Mouse (Mus musculus): ENCODE data around the gene Ptprj. TPM values are rescaled to one million over a fixed set of nuclear protein-coding genes. Genes with fewer than 3 reads are reported as not detected.

The Ptprj gene
- polyA plus RNA-seq, 1 experiment from 2014 or later, result 2.9 TPM

GRCm38 (mm10) chr2:90559015-90559687 lies 21.3 kb downstream of the Ptprj start:
- WGBS, result 81% methylated on average over 2 of the region's 2 CpGs
- ATAC-seq (ENCODE audit: low FRiP score), result no peak

GRCm38 (mm10) chr2:90558361-90558760 lies 22.1 kb downstream of the Ptprj start:
- Histone ChIP-seq H3K4me2 (replicated peaks; ENCODE audit: low read depth, low read length) (no peak overlapping the region), H3K4me3 (ENCODE audit: low read depth, low read length) (no peak overlapping the region), H3K9ac (ENCODE audit: low read depth, low read length) (no peak overlapping the region), H3K27ac (ENCODE audit: low read depth, low read length) (no peak overlapping the region), H3K36me3 (ENCODE audit: control insufficient read depth, insufficient read depth, low read length) (no peaks in the 10 kb centered on the region), H3K4me1 (replicated peaks; ENCODE audit: control insufficient read depth, insufficient read depth, low read length) (no peaks in the 10 kb centered on the region), H3K27me3 (ENCODE audit: control insufficient read depth, insufficient read depth, low read length) (no peaks in the 10 kb centered on the region), H3K9me3 (ENCODE audit: control insufficient read depth, low read length) (no peaks in the 10 kb centered on the region)
- 85% methylated on average over 11 of the region's 11 CpGs for WGBS
- no peak for DNase-seq (ENCODE audit: low spot score)
- no peak for ATAC-seq (ENCODE audit: low FRiP score)

More at GRCm38 (mm10) chr2:90559015-90559687, 21.3 kb downstream of the Ptprj start:
- no peak overlapping the region for H3K27ac ChIP-seq (ENCODE audit: low read depth, low read length)
- H3K9ac ChIP-seq (ENCODE audit: low read depth, low read length), result no peak overlapping the region
- no peaks in the 10 kb centered on the region for H3K36me3 ChIP-seq (ENCODE audit: control insufficient read depth, insufficient read depth, low read length)
- H3K4me1 ChIP-seq (replicated peaks; ENCODE audit: control insufficient read depth, insufficient read depth, low read length), result no peaks in the 10 kb centered on the region
- no peak overlapping the region for H3K4me3 ChIP-seq (ENCODE audit: low read depth, low read length)
- no peaks in the 10 kb centered on the region for H3K9me3 ChIP-seq (ENCODE audit: control insufficient read depth, low read length)
- no peak for DNase-seq (ENCODE audit: low spot score)
- no peaks in the 10 kb centered on the region for H3K27me3 ChIP-seq (ENCODE audit: control insufficient read depth, insufficient read depth, low read length)
- H3K4me2 ChIP-seq (replicated peaks; ENCODE audit: low read depth, low read length), result no peak overlapping the region

- H3K36me3 ChIP-seq (ENCODE audit: control insufficient read depth, insufficient read depth, low read length), result no peaks in the 10 kb centered on the region
- H3K9me3 ChIP-seq (ENCODE audit: control insufficient read depth, low read length), result no peaks in the 10 kb centered on the region
- ATAC-seq (ENCODE audit: low FRiP score) (no peak), DNase-seq (ENCODE audit: low spot score) (no peak)
- H3K27ac ChIP-seq (ENCODE audit: low read depth, low read length), result no peak overlapping the region
- H3K9ac ChIP-seq (ENCODE audit: low read depth, low read length), result no peak overlapping the region
- no peaks in the 10 kb centered on the region for H3K27me3 ChIP-seq (ENCODE audit: control insufficient read depth, insufficient read depth, low read length)
- no peaks in the 10 kb centered on the region for H3K4me1 ChIP-seq (replicated peaks; ENCODE audit: control insufficient read depth, insufficient read depth, low read length)
- H3K4me3 ChIP-seq (ENCODE audit: low read depth, low read length), result no peak overlapping the region
- 87% methylated on average over 3 of the region's 3 CpGs for WGBS
- no peak overlapping the region for H3K4me2 ChIP-seq (replicated peaks; ENCODE audit: low read depth, low read length)
Observed at GRCm38 (mm10) chr2:90557913-90558312, 22.5 kb downstream of the Ptprj start.

- 73% methylated on average over 5 of the region's 5 CpGs for WGBS
- ATAC-seq (ENCODE audit: low FRiP score) (no peak), DNase-seq (ENCODE audit: low spot score) (no peak)
- Histone ChIP-seq H3K4me1 (replicated peaks; ENCODE audit: control insufficient read depth, insufficient read depth, low read length) (no peaks in the 10 kb centered on the region), H3K36me3 (ENCODE audit: control insufficient read depth, insufficient read depth, low read length) (no peaks in the 10 kb centered on the region), H3K9me3 (ENCODE audit: control insufficient read depth, low read length) (no peaks in the 10 kb centered on the region), H3K27ac (ENCODE audit: low read depth, low read length) (no peak overlapping the region), H3K4me2 (replicated peaks; ENCODE audit: low read depth, low read length) (no peak overlapping the region), H3K9ac (ENCODE audit: low read depth, low read length) (no peak overlapping the region), H3K4me3 (ENCODE audit: low read depth, low read length) (no peak overlapping the region), H3K27me3 (ENCODE audit: control insufficient read depth, insufficient read depth, low read length) (no peaks in the 10 kb centered on the region)
Observed at GRCm38 (mm10) chr2:90555744-90556143, 24.7 kb downstream of the Ptprj start.

- no peak for ATAC-seq (ENCODE audit: low FRiP score)
- DNase-seq (ENCODE audit: low spot score), result no peak
- H3K4me1 ChIP-seq (replicated peaks; ENCODE audit: control insufficient read depth, insufficient read depth, low read length), result no peaks in the 10 kb centered on the region
- H3K9ac ChIP-seq (ENCODE audit: low read depth, low read length), result no peak overlapping the region
- no peaks in the 10 kb centered on the region for H3K9me3 ChIP-seq (ENCODE audit: control insufficient read depth, low read length)
- no peak overlapping the region for H3K27ac ChIP-seq (ENCODE audit: low read depth, low read length)
- H3K36me3 ChIP-seq (ENCODE audit: control insufficient read depth, insufficient read depth, low read length), result no peaks in the 10 kb centered on the region
- no peak overlapping the region for H3K4me3 ChIP-seq (ENCODE audit: low read depth, low read length)
- no peak overlapping the region for H3K4me2 ChIP-seq (replicated peaks; ENCODE audit: low read depth, low read length)
- 87% methylated on average over 4 of the region's 4 CpGs for WGBS
- no peaks in the 10 kb centered on the region for H3K27me3 ChIP-seq (ENCODE audit: control insufficient read depth, insufficient read depth, low read length)
Observed at GRCm38 (mm10) chr2:90554806-90555205, 25.6 kb downstream of the Ptprj start.

- Histone ChIP-seq H3K9me3 (ENCODE audit: control insufficient read depth, low read length) (no peaks in the 10 kb centered on the region), H3K4me1 (replicated peaks; ENCODE audit: control insufficient read depth, insufficient read depth, low read length) (no peaks in the 10 kb centered on the region), H3K36me3 (ENCODE audit: control insufficient read depth, insufficient read depth, low read length) (no peaks in the 10 kb centered on the region), H3K27me3 (ENCODE audit: control insufficient read depth, insufficient read depth, low read length) (no peaks in the 10 kb centered on the region), H3K27ac (ENCODE audit: low read depth, low read length) (no peak overlapping the region), H3K4me2 (replicated peaks; ENCODE audit: low read depth, low read length) (no peak overlapping the region), H3K9ac (ENCODE audit: low read depth, low read length) (no peak overlapping the region), H3K4me3 (ENCODE audit: low read depth, low read length) (no peak overlapping the region)
- ATAC-seq (ENCODE audit: low FRiP score) (no peak), DNase-seq (ENCODE audit: low spot score) (no peak)
- 95% methylated on average over 4 of the region's 4 CpGs for WGBS
Observed at GRCm38 (mm10) chr2:90553861-90554260, 26.6 kb downstream of the Ptprj start.

- H3K27ac ChIP-seq (ENCODE audit: low read depth, low read length), result no peak overlapping the region
- no peak overlapping the region for H3K4me3 ChIP-seq (ENCODE audit: low read depth, low read length)
- no peaks in the 10 kb centered on the region for H3K27me3 ChIP-seq (ENCODE audit: control insufficient read depth, insufficient read depth, low read length)
- no peak for ATAC-seq (ENCODE audit: low FRiP score)
- H3K9me3 ChIP-seq (ENCODE audit: control insufficient read depth, low read length), result no peaks in the 10 kb centered on the region
- WGBS, result 98% methylated on average over 6 of the region's 6 CpGs
- H3K4me2 ChIP-seq (replicated peaks; ENCODE audit: low read depth, low read length), result no peak overlapping the region
- no peak overlapping the region for H3K9ac ChIP-seq (ENCODE audit: low read depth, low read length)
- H3K36me3 ChIP-seq (ENCODE audit: control insufficient read depth, insufficient read depth, low read length), result no peaks in the 10 kb centered on the region
- no peaks in the 10 kb centered on the region for H3K4me1 ChIP-seq (replicated peaks; ENCODE audit: control insufficient read depth, insufficient read depth, low read length)
- no peak for DNase-seq (ENCODE audit: low spot score)
Observed at GRCm38 (mm10) chr2:90550656-90551055, 29.8 kb downstream of the Ptprj start.

- Histone ChIP-seq H3K36me3 (ENCODE audit: control insufficient read depth, insufficient read depth, low read length) (no peaks in the 10 kb centered on the region), H3K27ac (ENCODE audit: low read depth, low read length) (no peak overlapping the region), H3K4me1 (replicated peaks; ENCODE audit: control insufficient read depth, insufficient read depth, low read length) (no peaks in the 10 kb centered on the region), H3K4me3 (ENCODE audit: low read depth, low read length) (no peak overlapping the region), H3K4me2 (replicated peaks; ENCODE audit: low read depth, low read length) (no peak overlapping the region), H3K27me3 (ENCODE audit: control insufficient read depth, insufficient read depth, low read length) (no peaks in the 10 kb centered on the region), H3K9me3 (ENCODE audit: control insufficient read depth, low read length) (no peaks in the 10 kb centered on the region), H3K9ac (ENCODE audit: low read depth, low read length) (no peak overlapping the region)
- 94% methylated on average over 5 of the region's 5 CpGs for WGBS
- ATAC-seq (ENCODE audit: low FRiP score) (no peak), DNase-seq (ENCODE audit: low spot score) (no peak)
Observed at GRCm38 (mm10) chr2:90548541-90548940, 31.9 kb downstream of the Ptprj start.

GRCm38 (mm10) chr2:90547144-90547609 lies 33.3 kb downstream of the Ptprj start:
- 82% methylated on average over 5 of the region's 5 CpGs for WGBS
- no peaks in the 10 kb centered on the region for H3K4me1 ChIP-seq (replicated peaks; ENCODE audit: control insufficient read depth, insufficient read depth, low read length)
- no peaks in the 10 kb centered on the region for H3K9me3 ChIP-seq (ENCODE audit: control insufficient read depth, low read length)
- no peaks in the 10 kb centered on the region for H3K36me3 ChIP-seq (ENCODE audit: control insufficient read depth, insufficient read depth, low read length)
- no peak overlapping the region for H3K9ac ChIP-seq (ENCODE audit: low read depth, low read length)
- H3K4me3 ChIP-seq (ENCODE audit: low read depth, low read length), result no peak overlapping the region
- H3K27me3 ChIP-seq (ENCODE audit: control insufficient read depth, insufficient read depth, low read length), result no peaks in the 10 kb centered on the region
- H3K4me2 ChIP-seq (replicated peaks; ENCODE audit: low read depth, low read length), result no peak overlapping the region
- no peak for ATAC-seq (ENCODE audit: low FRiP score)
- H3K27ac ChIP-seq (ENCODE audit: low read depth, low read length), result no peak overlapping the region
- no peak for DNase-seq (ENCODE audit: low spot score)

All from hindbrain, embryonic 11.5 days (tissue).